In the genomic region with DNA sequence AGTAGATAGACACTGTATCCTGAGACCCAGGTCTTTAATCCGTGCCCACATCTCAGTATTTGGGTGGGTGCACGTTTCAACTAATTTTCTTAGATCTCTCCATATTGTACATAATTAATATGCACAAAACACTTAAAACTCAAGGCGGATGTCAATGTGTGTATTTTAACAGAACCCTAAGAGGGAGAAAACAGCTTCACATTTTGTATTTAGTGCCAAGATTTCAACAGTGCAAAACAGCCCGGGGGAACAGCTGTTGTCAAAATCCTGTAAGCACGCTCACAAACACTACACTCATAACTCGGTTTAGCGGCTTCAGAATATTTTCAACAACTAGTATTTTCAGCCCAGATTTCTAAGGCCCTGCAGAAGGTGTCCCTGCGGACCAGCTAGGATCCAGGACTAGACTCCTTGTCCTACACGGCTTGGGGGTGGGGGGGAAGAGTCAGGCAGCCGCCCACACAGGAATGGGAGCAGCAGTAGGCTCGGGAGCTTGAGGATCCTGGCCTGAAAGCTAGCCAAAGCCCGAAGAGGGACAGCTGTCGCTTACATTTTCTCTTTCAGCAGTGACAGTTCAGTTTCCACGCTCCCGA, we compare ENCODE assay signal across 10 mouse cellular contexts. TPM values are rescaled to one million over a fixed set of nuclear protein-coding genes. Genes with fewer than 3 reads are reported as not detected.
A peak's percentile ranks its signal among the peaks of the same experiment; 100 is the strongest.
DNase-seq lines count a peak whose midpoint lies in the region; ATAC-seq lines count a peak whose summit lies in the region.
"Had no signal": no experiment of that assay in that cellular context is flagged by ENCODE, and none has a peak within 500 bp of the region (broad histone marks: within the 10 kb centered on the region; RNA-seq: fewer than 3 reads in every experiment).

No protein-coding gene starts in this region.

- H3K27me3 ChIP-seq in megakaryocyte, embryonic 14.5 days (replicated peaks) = peaks cover 97% of the 10 kb centered on the region
- H3K27me3 ChIP-seq in hindbrain, embryonic 10.5 days (ENCODE audit: insufficient read depth, poor library complexity, severe bottlenecking) = peaks cover 100% of the 10 kb centered on the region
- H3K27me3 ChIP-seq in neural tube, embryonic 12.5 days (replicated peaks) = peaks cover 95% of the 10 kb centered on the region

- 1% methylated on average over 15 of the region's 15 CpGs for WGBS in hindbrain, embryonic 10.5 days
- under 1% methylated on average over 15 of the region's 15 CpGs for WGBS in neural tube, embryonic 12.5 days

- no peak for ATAC-seq in megakaryocyte, adult 5-6 weeks (ENCODE audit: poor library complexity, severe bottlenecking)
- no peak for ATAC-seq in neural tube, embryonic 12.5 days (ENCODE audit: low FRiP score, low read depth)

- no peak overlapping the region for H3K27ac ChIP-seq in hindbrain, embryonic 10.5 days
- H3K27ac ChIP-seq in neural tube, embryonic 12.5 days = no peak overlapping the region
- H3K27ac ChIP-seq: liver, embryonic 14.5 days had no signal

- peak overlapping the region; percentile 67 for H3K4me3 ChIP-seq in megakaryocyte, embryonic 14.5 days (replicated peaks)
- peak overlapping the region; percentile 56 for H3K4me3 ChIP-seq in hindbrain, embryonic 10.5 days
- peak overlapping the region; percentile 7; the same call in 1 of the 2 replicates for H3K4me3 ChIP-seq in neural tube, embryonic 12.5 days

- H3K9me3 ChIP-seq in megakaryocyte, embryonic 14.5 days = peaks cover 18% of the 10 kb centered on the region; the same call in 1 of the 2 replicates
- no peaks in the 10 kb centered on the region for H3K9me3 ChIP-seq in hindbrain, embryonic 10.5 days
- H3K9me3 ChIP-seq in neural tube, embryonic 12.5 days = no peaks in the 10 kb centered on the region

- H3K4me2 ChIP-seq in neural tube, embryonic 12.5 days (replicated peaks) = no peak overlapping the region; the same call in 1 of the 2 replicates

- no peaks in the 10 kb centered on the region for H3K36me3 ChIP-seq in megakaryocyte, embryonic 14.5 days (replicated peaks; ENCODE audit: low read length)
- H3K36me3 ChIP-seq in hindbrain, embryonic 10.5 days = no peaks in the 10 kb centered on the region
- H3K36me3 ChIP-seq in neural tube, embryonic 12.5 days = no peaks in the 10 kb centered on the region

- peaks cover 26% of the 10 kb centered on the region for H3K4me1 ChIP-seq in megakaryocyte, embryonic 14.5 days
- peaks cover 26% of the 10 kb centered on the region for H3K4me1 ChIP-seq in hindbrain, embryonic 10.5 days (replicated peaks)
- peaks cover 11% of the 10 kb centered on the region; the same call in 1 of the 2 replicates for H3K4me1 ChIP-seq in neural tube, embryonic 12.5 days

- no peak overlapping the region for H3K9ac ChIP-seq in neural tube, embryonic 12.5 days
- H3K9ac ChIP-seq: liver, embryonic 14.5 days had no signal

- DNase-seq in cerebellum, postnatal 10 days = peak; percentile 49 to 56
- no peak for DNase-seq in cerebellum, postnatal 25 days
- DNase-seq in hindbrain, embryonic 10.5 days (ENCODE audit: low spot score) = peak; percentile 50
- DNase-seq in cerebellum, postnatal 36 days = no peak
- DNase-seq in adrenal gland, postnatal 4 days (ENCODE audit: low spot score in 2 of 2) = no peak
- DNase-seq: kidney, adult 11 months had no signal

RNA-seq across cellular contexts. Expression of a gene that starts 14.5 kb away (rescaled TPM):
- not detected in 2 replicates for polyA plus RNA-seq in megakaryocyte, embryonic 14.5 days (2012; ENCODE audit: insufficient read depth, low replicate concordance)
- total RNA-seq in megakaryocyte, adult 5-6 weeks (2015) = 0.16 TPM in 1 of 2 replicates, not detected in the other
- not detected in 2 replicates for total RNA-seq in megakaryocyte, adult 5-6 weeks (2017)
- polyA plus RNA-seq in hindbrain, embryonic 10.5 days (2016; fragmentation: Nextera tagmentation; extraction: Ambion mirVana) = 2.2 and 2.3 TPM in 2 replicates
- polyA plus RNA-seq in neural tube, embryonic 12.5 days (2016; fragmentation: Nextera tagmentation; extraction: Ambion mirVana) = 1.6 and 2.7 TPM in 2 replicates
- 1 to 10 TPM; 1.4 to 2.5 TPM for total RNA-seq in adrenal gland, postnatal 4 days (2021)

Comparison
In these comparisons a context has a peak if more than half of its experiments do, and no peak if none do; other contexts are left out.
1. DNase-seq: peak in cerebellum, postnatal 10 days (2 of 2) and hindbrain, embryonic 10.5 days (single experiment); none in cerebellum, postnatal 25 days (0 of 2), cerebellum, postnatal 36 days (0 of 2) and adrenal gland, postnatal 4 days (0 of 2).
2. H3K4me3 ChIP-seq: peak in every context shown above with its lines; median percentile 67 in megakaryocyte, embryonic 14.5 days; 56 in hindbrain, embryonic 10.5 days; 7 in neural tube, embryonic 12.5 days.